Mouse (Mus musculus) midbrain, postnatal 0 days (tissue): ENCODE measurements around the gene Ripor1. TPM values are rescaled to one million over a fixed set of nuclear protein-coding genes. Genes with fewer than 3 reads are reported as not detected.

Experiments used
- ATAC-seq: fragments of 200-750 bp; cut with Nextera tagmentation; 2 replicates; pipeline ENCODE4 v1.8.0; 2017; ENCODE audit warnings: moderate number of reproducible peaks, mild to moderate bottlenecking, moderate TSS enrichment, moderate library complexity; ENCODE audit not compliant: low FRiP score
- DNase-seq: peaks from one replicate; pipeline ENCODE4 v3.0.0-alpha.2; 2015; ENCODE audit warnings: low spot score
- H3K27ac ChIP-seq: fragments of 300-500 bp; sonication (generic); 2 replicates; pipeline ENCODE4 v1.5.1; 2014; ENCODE audit warnings: low read depth, mild to moderate bottlenecking, low read length, mixed read lengths
- H3K27me3 ChIP-seq: fragments of 300-500 bp; sonication (generic); 2 replicates; pipeline ENCODE4 v1.6.1; 2014; ENCODE audit warnings: low read length, control low read depth, mixed read lengths; ENCODE audit not compliant: insufficient read depth
- H3K36me3 ChIP-seq: fragments of 300-500 bp; sonication (generic); 2 replicates; pipeline ENCODE4 v1.6.1; 2014; ENCODE audit warnings: low read length, control low read depth, mixed read lengths; ENCODE audit not compliant: insufficient read depth
- H3K4me1 ChIP-seq: fragments of 300-500 bp; sonication (generic); 2 replicates; pipeline ENCODE4 v1.6.1; 2014; ENCODE audit warnings: mild to moderate bottlenecking, control low read depth, antibody characterized with exemption, low read length, mixed read lengths; ENCODE audit not compliant: insufficient read depth
- H3K4me2 ChIP-seq: fragments of 300-500 bp; sonication (generic); 2 replicates; pipeline ENCODE4 v1.6.1; 2014; ENCODE audit warnings: low read depth, mild to moderate bottlenecking, low read length, mixed read lengths; ENCODE audit not compliant: poor library complexity, severe bottlenecking
- H3K4me3 ChIP-seq: fragments of 300-500 bp; sonication (generic); 2 replicates; pipeline ENCODE4 v1.5.1; 2014; ENCODE audit warnings: low read depth, mild to moderate bottlenecking, low read length, moderate library complexity
- H3K9ac ChIP-seq: fragments of 300-500 bp; sonication (generic); replicated peaks from 2 replicates; pipeline ENCODE4 v1.6.1; 2014; ENCODE audit warnings: mild to moderate bottlenecking, low read length, moderate library complexity, mixed read lengths; ENCODE audit not compliant: poor library complexity, severe bottlenecking
- H3K9me3 ChIP-seq: fragments of 300-500 bp; sonication (generic); 2 replicates; pipeline ENCODE4 v1.6.1; 2016; ENCODE audit warnings: low read length, control low read depth
- CTCF ChIP-seq: IDR thresholded peaks from 2 replicates; pipeline ENCODE4 v1.5.1; 2016; ENCODE audit warnings: antibody characterized with exemption, mild to moderate bottlenecking
- WGBS: fragments of 180-500 bp; shearing (Covaris S2); extraction: QIAGEN DNeasy Blood & Tissue Kit; methylation state at CpG from one replicate; pipeline ENCODE4 v1.1.7; 2014; 5-methylcytosine and 5-hydroxymethylcytosine counted together
- polyA plus RNA-seq: library from polyadenylated mRNA; unstranded; fragments of >200 nt; fragmentation: Nextera tagmentation; extraction: Ambion mirVana; gene quantifications from 2 replicates; pipeline ENCODE4 v1.2.1, GENCODE M21; 2015
- total RNA-seq: library from RNA; depleted of rRNA; stranded (reverse); fragments of >200 nt; gene quantifications from 2 replicates; pipeline ENCODE4 v1.2.3, GENCODE M21; 2014

Ripor1 gene
- total and polyA plus RNA-seq, 2 experiments from 2014 or later, result 12.6 to 32.7 TPM

GRCm38 (mm10) chr8:105620946-105621720 lies 16.1 kb downstream of the Ripor1 start:
- Histone ChIP-seq H3K36me3 (peaks cover 61% of the 10 kb centered on the region), H3K4me1 (no peaks in the 10 kb centered on the region), H3K4me3 (no peak overlapping the region), H3K27me3 (no peaks in the 10 kb centered on the region), H3K9me3 (no peaks in the 10 kb centered on the region), H3K4me2 (no peak overlapping the region), H3K9ac (no peak overlapping the region), H3K27ac (no peak overlapping the region)
- DNase-seq (no peak), ATAC-seq (no peak)
- no peak for TF ChIP-seq CTCF
- WGBS, result 86% methylated on average over 21 of the region's 21 CpGs

- ATAC-seq, result no peak
- Histone ChIP-seq H3K4me1 (no peaks in the 10 kb centered on the region), H3K9ac (no peak overlapping the region), H3K36me3 (peaks cover 54% of the 10 kb centered on the region), H3K9me3 (no peaks in the 10 kb centered on the region), H3K4me2 (no peak overlapping the region), H3K27me3 (no peaks in the 10 kb centered on the region), H3K27ac (peak overlapping the region; percentile 47; the same call in 1 of the 2 replicates), H3K4me3 (no peak overlapping the region)
- 27% methylated on average over 4 of the region's 4 CpGs for WGBS
- no peak for TF ChIP-seq CTCF
- peak; percentile 33 for DNase-seq
These were observed 16.8 kb downstream of the Ripor1 start for GRCm38 (mm10) chr8:105621841-105622240.

GRCm38 (mm10) chr8:105622421-105622920 lies 17.4 kb downstream of the Ripor1 start:
- no peaks in the 10 kb centered on the region for H3K4me1 ChIP-seq
- no peaks in the 10 kb centered on the region for H3K9me3 ChIP-seq
- H3K27ac ChIP-seq, result peak overlapping the region; percentile 47; the same call in 1 of the 2 replicates
- DNase-seq (peak; percentile 94), ATAC-seq (peak; percentile 87)
- H3K9ac ChIP-seq, result 0 out of 2 replicates have a peak overlapping the region, but pooled peaks have one; percentile 44
- peaks cover 48% of the 10 kb centered on the region for H3K36me3 ChIP-seq
- no peak overlapping the region for H3K4me2 ChIP-seq
- WGBS, result 3% methylated on average over 8 of the region's 8 CpGs
- TF ChIP-seq CTCF, result peak; percentile 98
- no peaks in the 10 kb centered on the region for H3K27me3 ChIP-seq
- no peak overlapping the region for H3K4me3 ChIP-seq

DNA sequence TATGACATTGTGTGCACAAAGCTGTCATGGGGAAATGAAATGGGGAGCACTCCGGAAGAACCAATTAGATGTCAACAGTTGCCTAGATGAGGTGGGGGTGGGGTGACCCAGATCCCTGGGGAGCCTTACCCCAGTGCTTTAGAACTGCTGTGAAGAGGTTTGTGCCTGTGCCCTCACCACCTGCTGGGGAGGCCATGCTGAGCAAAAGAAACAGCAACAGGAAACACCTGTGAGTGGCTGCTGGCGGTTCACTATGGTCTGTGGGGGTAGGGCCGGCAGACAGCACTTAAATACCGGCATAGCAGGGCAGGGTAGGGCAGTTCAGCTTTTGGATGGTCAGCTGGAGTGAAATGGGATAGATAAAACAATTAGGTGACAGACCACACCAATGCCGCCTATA lies 18.1 kb downstream of the Ripor1 start:
- no peak for TF ChIP-seq CTCF
- Histone ChIP-seq H3K36me3 (peaks cover 41% of the 10 kb centered on the region), H3K27ac (no peak overlapping the region), H3K4me1 (no peaks in the 10 kb centered on the region), H3K4me3 (no peak overlapping the region), H3K4me2 (no peak overlapping the region), H3K9me3 (no peaks in the 10 kb centered on the region), H3K9ac (peak overlapping the region; percentile 44), H3K27me3 (no peaks in the 10 kb centered on the region)
- WGBS, result 30% methylated on average over 5 of the region's 5 CpGs
- no peak for ATAC-seq
- no peak for DNase-seq

DNA sequence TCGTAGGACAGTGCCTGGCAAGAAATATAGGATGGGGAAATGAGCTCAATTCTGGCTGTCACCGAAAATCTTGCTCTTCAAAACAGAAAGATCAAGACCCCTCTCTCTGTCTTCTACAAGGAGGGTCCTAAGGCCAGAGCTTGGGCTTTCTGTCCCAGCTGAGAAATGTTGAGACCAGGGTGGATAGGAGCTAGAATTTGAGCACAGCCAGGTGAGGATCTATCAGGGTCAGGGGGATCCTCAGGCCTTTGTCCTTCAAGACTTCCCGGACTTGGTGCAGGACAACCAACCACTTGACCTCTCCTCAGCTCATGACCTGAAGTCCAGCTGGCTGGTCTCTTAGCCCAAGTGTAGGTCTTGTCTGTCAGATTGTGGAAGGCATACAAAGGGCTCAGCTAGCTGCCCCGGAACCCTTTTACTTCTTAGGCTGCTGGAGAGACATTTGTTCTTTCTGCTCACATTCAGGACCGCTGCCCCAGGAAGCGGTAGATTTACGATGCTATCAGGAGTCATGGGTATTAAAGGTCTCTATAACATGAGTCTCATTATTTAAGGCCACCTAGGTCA lies 18.7 kb downstream of the Ripor1 start:
- ATAC-seq (no peak), DNase-seq (no peak)
- Histone ChIP-seq H3K27ac (no peak overlapping the region), H3K4me3 (no peak overlapping the region), H3K36me3 (peaks cover 35% of the 10 kb centered on the region), H3K4me2 (no peak overlapping the region), H3K9me3 (no peaks in the 10 kb centered on the region), H3K9ac (0 out of 2 replicates have a peak overlapping the region, but pooled peaks have one; percentile 44), H3K27me3 (no peaks in the 10 kb centered on the region), H3K4me1 (no peaks in the 10 kb centered on the region)
- 58% methylated on average over 7 of the region's 7 CpGs for WGBS
- TF ChIP-seq CTCF, result no peak

DNA sequence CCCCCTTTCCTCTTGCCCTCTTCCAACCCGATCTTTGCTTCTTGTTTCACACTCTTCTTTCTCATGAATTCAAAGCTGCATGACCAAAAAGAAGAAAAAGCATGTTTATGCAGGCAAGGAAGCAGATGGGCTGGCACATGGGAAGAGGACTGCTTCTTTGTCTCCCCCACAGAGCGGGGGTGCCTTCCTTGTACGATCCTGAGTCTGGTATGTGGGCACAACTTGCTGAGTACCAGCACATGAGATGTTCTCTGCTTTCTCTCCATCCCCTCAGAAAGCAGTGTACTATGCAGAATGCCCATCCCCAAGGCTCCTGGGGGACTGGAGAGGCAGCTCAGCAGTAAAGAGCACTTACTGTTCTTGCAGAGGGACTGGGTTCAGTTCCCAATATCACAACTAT lies 19.3 kb downstream of the Ripor1 start:
- no peak for DNase-seq

More for the DNA sequence above, 19.3 kb downstream of the Ripor1 start:
- ATAC-seq, result no peak
- Histone ChIP-seq H3K4me2 (no peak overlapping the region), H3K9me3 (no peaks in the 10 kb centered on the region), H3K36me3 (peaks cover 29% of the 10 kb centered on the region; the same call in 1 of the 2 replicates), H3K4me3 (no peak overlapping the region), H3K27ac (no peak overlapping the region), H3K9ac (no peak overlapping the region), H3K27me3 (no peaks in the 10 kb centered on the region), H3K4me1 (no peaks in the 10 kb centered on the region)
- no peak for TF ChIP-seq CTCF
- 57% methylated on average over 3 of the region's 3 CpGs for WGBS
